Mouse (Mus musculus): ENCODE results near the gene Glis2. TPM values are rescaled to one million over a fixed set of nuclear protein-coding genes. Genes with fewer than 3 reads are reported as not detected.

The Glis2 gene
- total RNA-seq, 2 experiments from 2014 or later = 13.1 to 14.6 TPM

GRCm38 (mm10) chr16:4640267-4641005, 45.9 kb downstream of the Glis2 start:
- DNase-seq = no peak

DNA sequence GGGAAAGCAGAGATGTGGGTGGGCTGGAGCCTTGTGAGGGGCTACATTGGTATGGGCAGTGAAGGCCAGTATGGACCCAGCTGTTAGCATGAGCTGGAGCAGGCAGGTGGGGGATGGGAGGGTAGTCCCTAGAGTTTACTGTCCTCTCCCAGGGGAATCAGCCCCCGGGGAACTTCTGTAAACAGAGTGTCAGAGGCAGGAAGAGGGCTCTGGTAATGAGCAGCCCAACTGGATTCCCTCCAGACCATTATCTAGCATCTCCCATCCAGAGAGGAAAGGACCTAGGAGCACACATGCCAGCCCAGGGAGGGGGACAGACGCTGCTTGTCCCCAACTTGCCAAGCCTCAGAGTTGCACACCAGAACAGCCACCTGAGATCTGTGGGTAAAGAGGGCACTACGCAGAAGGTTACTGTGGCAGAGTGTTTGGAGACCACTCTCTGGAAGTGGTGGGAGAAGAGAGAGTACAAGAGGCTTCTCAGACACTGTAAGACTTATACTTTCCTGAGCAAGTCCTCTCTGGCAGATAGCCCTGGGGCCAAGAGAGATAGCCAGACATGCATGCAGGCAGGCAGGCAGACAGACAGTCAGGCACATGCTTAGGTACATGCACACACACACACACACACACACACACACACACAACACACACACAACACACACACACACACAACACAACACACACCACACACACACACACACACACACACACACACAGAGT, 46.8 kb downstream of the Glis2 start:
- no peak for DNase-seq

DNA sequence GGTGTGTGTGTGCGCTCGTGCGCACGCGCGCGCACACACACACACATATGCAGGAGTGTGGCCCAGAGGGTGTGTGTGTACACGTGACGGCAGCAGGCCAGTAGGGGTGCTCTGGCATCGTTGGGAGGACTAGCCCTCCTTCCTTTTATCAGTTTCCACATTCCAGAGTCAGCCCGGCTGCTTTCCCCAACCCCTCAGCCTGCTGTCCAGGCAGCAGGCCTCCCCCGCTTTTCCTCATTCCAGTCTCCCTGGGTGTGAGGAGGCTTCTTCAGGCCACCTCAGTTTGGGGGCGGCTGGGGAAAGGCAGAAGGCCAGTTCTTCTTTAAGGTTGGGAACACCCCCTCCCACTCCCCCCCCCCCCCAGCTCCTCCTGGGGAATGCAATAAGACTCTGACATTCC, 47.7 kb downstream of the Glis2 start:
- no peak for DNase-seq

DNA sequence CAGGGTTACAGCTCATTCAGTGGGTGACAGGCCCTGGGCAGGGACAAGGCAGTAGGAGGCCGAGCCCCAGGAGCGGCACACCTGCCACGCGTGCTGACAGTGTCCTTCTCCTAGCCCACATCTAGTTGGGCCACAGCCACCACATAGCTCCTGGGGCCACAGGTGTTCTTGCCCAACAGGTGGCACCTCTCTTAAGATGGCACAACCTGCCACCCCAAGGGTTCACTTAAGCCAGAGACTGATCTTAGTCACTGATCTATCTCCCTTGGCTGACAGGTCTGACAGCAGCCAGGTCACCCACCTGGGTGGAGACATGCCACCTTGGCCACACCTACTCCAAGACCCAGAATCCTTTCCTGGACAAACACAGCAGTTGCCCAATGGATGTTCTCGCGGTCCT, 48.4 kb downstream of the Glis2 start:
- DNase-seq = no peak

DNA sequence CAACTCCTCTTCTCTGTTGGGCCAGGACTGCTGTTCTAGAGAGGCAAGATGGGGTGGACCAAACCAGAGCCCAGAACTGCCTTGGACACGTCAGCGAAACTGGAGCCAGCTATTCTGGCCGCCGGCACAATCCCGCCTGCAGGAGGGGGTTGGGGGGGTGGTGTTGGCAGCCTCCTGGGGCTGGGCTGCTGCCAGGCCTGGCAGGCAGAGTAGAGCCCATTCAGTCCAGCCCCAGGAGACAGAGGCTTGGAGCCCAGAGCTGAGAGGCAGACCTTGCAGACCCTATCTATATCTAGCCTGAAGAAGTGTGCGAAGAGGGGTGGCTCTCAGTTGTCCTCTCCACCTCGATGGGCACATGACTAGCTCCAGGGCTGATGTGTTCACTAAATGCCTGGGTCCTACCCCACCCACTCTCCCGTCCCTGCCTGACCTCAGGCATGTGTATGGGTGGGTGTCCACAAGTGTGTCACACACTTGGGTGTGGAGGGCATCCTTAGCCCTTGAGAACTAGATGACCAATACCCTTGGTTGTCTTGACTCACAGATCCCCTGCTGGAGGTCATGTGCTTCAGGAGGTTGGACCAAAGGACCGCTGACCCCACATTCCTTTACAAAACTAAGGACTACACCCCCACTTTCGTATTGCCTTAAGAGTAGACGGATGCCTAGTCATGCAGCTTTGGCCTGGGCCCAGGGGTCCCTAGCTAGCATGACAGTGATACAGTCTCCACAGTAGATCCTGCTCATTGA, 49.3 kb downstream of the Glis2 start:
- peak; percentile 85 to 86 for DNase-seq

DNA sequence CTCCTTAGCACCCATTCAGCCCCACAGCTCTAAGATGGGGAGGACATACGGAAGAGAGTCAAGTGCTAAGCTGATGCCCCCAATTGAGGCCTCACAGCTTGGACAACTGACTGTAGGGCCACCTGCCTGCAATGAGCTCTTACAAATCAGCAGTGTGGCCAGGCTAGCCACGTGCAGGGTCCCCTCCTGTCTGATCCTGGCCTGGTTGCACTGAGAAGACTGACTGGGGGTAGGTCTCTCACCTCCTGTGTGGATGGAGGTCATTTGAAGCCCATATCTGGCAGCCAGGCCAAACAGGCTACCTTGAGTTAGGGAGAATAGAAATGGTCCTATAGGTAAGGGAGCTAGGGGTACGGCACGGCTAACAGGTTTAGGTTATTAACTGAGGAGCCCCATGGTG, 51.4 kb downstream of the Glis2 start:
- no peak for DNase-seq

- DNase-seq = no peak
Observed at GRCm38 (mm10) chr16:4646831-4647230, 52.3 kb downstream of the Glis2 start.

DNA sequence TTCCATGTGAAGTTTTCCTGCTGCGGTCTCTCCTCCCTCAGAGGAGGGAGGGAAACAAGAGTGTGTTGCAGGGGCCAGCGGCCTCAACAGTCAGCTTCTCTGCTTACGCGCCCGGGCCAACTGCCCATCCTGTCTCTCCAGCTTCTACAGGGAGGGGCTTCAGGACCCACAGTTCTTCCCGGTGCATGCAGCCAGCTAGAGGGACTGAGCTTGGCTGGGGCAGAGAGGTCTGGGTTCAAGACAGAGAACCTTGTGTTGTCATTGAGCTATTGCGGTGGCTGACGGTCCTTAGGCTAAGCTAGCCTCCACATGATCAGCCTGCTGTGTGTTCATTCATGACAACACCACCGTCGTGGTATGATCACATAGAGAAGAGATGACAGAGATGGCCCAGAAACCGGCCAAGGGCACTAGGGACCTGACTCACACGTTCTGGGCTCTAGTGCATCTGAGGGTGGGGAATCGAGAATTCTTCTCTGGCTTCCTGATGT, 53.2 kb downstream of the Glis2 start:
- DNase-seq = no peak

DNA sequence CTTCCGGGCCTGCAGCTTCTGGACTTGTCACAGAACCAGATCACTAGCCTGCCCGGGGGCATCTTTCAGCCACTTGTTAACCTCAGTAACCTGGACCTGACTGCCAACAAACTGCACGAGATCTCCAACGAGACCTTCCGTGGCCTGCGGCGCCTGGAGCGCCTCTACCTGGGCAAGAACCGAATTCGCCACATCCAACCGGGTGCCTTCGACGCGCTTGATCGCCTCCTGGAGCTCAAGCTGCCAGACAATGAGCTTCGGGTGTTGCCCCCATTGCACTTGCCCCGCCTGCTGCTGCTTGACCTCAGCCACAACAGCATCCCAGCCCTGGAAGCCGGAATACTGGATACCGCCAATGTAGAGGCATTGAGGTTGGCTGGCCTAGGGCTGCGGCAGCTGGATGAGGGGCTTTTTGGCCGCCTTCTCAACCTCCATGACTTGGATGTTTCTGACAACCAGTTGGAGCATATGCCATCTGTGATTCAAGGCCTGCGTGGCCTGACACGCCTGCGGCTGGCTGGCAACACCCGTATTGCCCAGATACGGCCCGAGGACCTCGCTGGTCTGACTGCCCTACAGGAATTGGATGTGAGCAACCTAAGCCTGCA, 54.0 kb downstream of the Glis2 start:
- no peak for DNase-seq

- DNase-seq = no peak
Observed at GRCm38 (mm10) chr16:4649211-4649610, 54.7 kb downstream of the Glis2 start.

DNA sequence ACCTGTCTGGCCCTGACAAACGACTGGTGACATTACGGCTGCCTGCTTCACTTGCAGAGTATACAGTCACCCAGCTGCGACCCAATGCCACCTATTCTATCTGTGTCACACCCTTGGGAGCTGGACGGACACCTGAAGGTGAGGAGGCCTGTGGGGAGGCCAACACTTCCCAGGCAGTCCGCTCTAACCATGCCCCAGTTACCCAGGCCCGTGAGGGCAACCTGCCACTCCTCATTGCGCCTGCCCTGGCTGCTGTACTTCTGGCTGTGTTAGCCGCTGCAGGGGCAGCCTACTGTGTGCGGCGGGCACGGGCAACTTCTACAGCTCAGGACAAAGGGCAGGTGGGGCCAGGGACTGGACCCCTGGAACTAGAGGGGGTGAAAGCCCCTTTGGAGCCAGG, 55.2 kb downstream of the Glis2 start:
- no peak for DNase-seq

- no peak for DNase-seq
Observed at GRCm38 (mm10) chr16:4650161-4650560, 55.6 kb downstream of the Glis2 start.

- no peak for DNase-seq
Observed at GRCm38 (mm10) chr16:4651081-4651480, 56.6 kb downstream of the Glis2 start.

GRCm38 (mm10) chr16:4651624-4652023, 57.1 kb downstream of the Glis2 start:
- DNase-seq = no peak

GRCm38 (mm10) chr16:4652707-4653416, 58.3 kb downstream of the Glis2 start:
- no peak for DNase-seq

DNA sequence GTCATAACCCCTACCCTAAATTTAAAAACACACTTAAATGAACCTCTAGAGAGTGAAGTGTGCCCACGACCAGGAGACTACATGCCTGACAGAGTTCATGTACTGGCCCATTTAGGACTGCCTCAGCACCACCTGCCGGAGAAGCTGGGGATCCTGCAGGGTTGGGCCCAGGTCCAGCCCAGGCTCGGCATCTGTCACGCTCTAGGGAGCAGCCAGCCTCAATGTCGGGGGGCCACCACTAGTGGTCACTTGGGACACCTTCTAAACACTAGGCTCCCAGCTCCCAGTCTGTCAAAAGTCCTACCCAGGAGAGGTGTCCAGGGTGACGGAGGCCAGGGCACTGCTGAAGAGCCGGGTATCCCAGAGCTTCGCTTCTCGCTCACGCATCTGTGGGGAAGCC, 60.2 kb downstream of the Glis2 start:
- no peak for DNase-seq

GRCm38 (mm10) chr16:4655251-4655734, 60.8 kb downstream of the Glis2 start:
- no peak for DNase-seq

GRCm38 (mm10) chr16:4655764-4656570, 61.5 kb downstream of the Glis2 start:
- DNase-seq = no peak

DNA sequence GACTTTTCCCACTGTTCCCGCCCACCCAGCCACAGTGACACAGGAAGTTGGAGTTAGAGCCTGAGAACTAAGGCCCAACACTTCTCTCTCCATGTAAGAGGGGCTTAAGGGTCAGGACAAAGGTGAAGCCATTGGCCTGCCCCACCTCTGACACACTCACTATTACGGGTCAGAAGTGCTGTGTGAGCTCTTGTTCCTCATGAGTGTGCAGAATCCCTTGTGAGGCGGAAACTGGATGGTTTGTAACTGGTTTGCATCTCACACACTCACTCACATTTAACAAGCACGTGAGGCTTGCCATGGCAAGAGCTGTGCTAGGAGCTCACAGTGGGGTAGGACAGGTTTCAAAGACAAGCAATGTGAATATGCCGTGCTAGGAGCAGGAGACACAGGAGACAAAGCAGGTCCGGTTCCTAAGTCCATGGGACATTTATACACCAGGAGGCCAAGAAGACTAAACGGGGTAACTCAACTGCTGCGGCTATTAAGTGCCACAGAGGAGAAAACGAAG, 62.1 kb downstream of the Glis2 start:
- no peak for DNase-seq

DNA sequence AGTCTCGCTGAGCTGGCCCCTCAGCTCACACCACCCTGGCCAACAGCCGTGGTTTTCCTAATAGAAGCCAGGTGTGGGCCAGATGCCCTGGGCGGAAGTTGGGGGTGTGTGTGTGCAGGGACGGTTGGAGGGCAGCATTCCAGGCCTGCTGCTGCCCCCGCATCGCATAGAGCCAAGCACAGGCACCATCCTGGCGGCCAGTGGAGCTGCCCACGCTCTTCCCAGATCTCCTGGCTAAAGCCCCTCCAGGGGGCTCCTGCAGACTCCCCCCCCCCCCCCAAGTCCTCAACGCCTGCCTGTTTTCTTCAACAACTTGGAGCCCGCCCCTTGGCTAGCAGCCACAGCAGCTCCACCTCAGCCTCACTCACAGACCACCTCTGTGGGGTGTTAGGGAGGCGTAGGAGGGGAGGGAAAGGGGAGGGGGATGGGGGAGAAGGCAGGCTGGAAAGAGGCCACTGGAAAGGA, 64.3 kb downstream of the Glis2 start:
- DNase-seq = no peak

DNA sequence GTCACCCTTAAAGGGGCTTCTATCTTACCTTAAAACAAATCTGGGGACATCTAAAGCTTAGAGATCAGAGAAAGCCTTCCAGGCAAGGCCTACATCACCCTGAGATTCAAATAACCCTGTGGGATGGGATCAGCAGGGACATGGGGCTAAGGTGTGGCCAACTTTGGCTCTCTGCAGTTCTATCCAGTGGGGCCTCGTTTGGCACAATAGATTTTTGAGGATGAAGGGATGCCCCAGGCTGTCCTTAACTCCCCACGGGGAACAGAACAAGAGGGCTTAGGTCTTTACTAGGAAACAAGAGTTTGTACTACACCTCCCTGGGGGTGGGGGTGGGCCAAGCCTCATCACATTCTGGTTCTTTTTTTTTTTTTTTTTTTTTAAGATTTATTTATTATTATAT, 64.8 kb downstream of the Glis2 start:
- DNase-seq = no peak
